Mouse (Mus musculus) midbrain, embryonic 10.5 days (tissue): Measurements from ENCODE around the gene Tnip1. TPM values are rescaled to one million over a fixed set of nuclear protein-coding genes. Genes with fewer than 3 reads are reported as not detected.

Source experiments
- polyA plus RNA-seq: library from polyadenylated mRNA; unstranded; fragments of >200 nt; fragmentation: Nextera tagmentation; extraction: Ambion mirVana; gene quantifications from 2 replicates; pipeline ENCODE4 v1.2.1, GENCODE M21; 2016

The Tnip1 gene
- polyA plus RNA-seq, 1 experiment from 2014 or later = 9.5 TPM

Other genes with a start within 250 kb of the Tnip1 start
- 229 and 253 TPM in 2 replicates for gene Cdc42se2, start 175.2 kb downstream of the Tnip1 start, polyA plus RNA-seq
- gene Lyrm7, start 102.0 kb downstream of the Tnip1 start, polyA plus RNA-seq = 4.7 and 6.5 TPM in 2 replicates
- gene Hint1, start 96.5 kb downstream of the Tnip1 start, polyA plus RNA-seq = 625 and 682 TPM in 2 replicates
- 68.6 and 72.1 TPM in 2 replicates for gene Gpx3, start 60.5 kb downstream of the Tnip1 start, polyA plus RNA-seq
- 53.9 and 71.1 TPM in 2 replicates for gene Anxa6, start 70.5 kb upstream of the Tnip1 start, polyA plus RNA-seq
- 0.34 and 0.39 TPM in 2 replicates for gene Ccdc69, start 115.2 kb upstream of the Tnip1 start, polyA plus RNA-seq
- 9.3 and 11.9 TPM in 2 replicates for gene Gm2a, start 135.2 kb upstream of the Tnip1 start, polyA plus RNA-seq
- not detected in 2 replicates for gene Slc36a3, start 188.8 kb upstream of the Tnip1 start, polyA plus RNA-seq
- 0.17 and 0.20 TPM in 2 replicates for gene Slc36a2, start 222.2 kb upstream of the Tnip1 start, polyA plus RNA-seq
- 0.77 and 1.0 TPM in 2 replicates for gene Slc36a1, start 241.4 kb upstream of the Tnip1 start, polyA plus RNA-seq